Mouse (Mus musculus) erythroblast, embryonic 14.5 days (primary cell): ENCODE measurements around the gene Gtf3c1.

Experiments used
- GATA1 ChIP-seq: IDR thresholded peaks from 2 replicates; pipeline ENCODE4 v1.6.1; 2012; ENCODE audit warnings: low read length, inconsistent platforms, mixed read lengths
- TAL1 ChIP-seq: IDR thresholded peaks from 3 replicates; pipeline ENCODE4 v1.6.1; 2012; ENCODE audit warnings: low read length, inconsistent platforms, mixed read lengths

- TF ChIP-seq GATA1 (no peak), TAL1 (no peak)
These were observed 92.1 kb downstream of the Gtf3c1 start for GRCm38 (mm10) chr7:125615453-125615852.
